Mouse (Mus musculus) lung, postnatal 25 days (tissue): ENCODE measurements at regions not wholly inside any gene's neighbourhood (a gene's known extent, or its start where the extent isn't known, plus 50 kb on each side); places are given as distances from the start of the nearest gene placed in this dataset.

Experiments used
- DNase-seq: peaks from one replicate; pipeline ENCODE4 v3.0.0; 2022; ENCODE audit warnings: low spot score

DNA sequence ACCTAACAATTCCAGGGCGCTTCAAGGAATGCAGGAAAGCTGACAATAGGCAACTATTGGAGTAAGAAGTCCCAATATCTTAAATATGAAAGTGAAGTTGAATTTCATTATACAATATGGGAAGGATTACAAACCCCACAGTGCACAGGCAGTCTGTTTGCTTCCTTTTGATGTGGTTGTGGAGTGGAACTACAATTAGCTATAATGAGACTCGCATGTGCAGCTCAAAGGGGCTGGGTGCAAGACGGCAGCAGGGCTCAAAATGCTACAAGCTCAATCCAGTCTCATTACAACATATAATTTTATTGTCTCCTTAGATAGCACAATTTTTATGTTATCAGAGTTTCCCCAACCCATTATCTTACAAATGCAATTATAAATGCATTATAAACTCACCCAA is 54.7 kb upstream of the Ccser1 start:
- no peak for DNase-seq

DNA sequence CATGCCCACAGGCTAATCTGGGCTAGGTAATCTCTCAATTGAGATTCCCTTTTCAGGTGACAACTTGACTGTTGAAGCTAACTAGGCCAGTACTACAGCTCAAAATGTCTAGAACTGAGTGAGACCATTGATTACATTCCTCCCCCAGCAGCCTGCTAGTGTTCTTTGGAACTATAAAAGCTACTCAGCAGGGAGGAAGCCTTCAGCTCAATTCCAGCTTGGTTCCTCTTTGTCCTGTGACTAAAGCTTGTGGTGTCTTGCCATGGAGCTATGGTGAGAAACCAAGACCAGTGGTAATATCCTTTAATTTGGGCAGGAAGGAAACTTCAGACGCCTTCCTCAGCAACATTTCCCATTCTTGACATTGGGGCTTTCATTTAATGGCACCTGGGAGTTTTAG is 52.9 kb upstream of the Ccser1 start:
- no peak for DNase-seq

GRCm38 (mm10) chr6:61128211-61128610 is 51.9 kb upstream of the Ccser1 start:
- peak; percentile 8 for DNase-seq
